ENCODE assay signal across 8 mouse cellular contexts in the genomic region with DNA sequence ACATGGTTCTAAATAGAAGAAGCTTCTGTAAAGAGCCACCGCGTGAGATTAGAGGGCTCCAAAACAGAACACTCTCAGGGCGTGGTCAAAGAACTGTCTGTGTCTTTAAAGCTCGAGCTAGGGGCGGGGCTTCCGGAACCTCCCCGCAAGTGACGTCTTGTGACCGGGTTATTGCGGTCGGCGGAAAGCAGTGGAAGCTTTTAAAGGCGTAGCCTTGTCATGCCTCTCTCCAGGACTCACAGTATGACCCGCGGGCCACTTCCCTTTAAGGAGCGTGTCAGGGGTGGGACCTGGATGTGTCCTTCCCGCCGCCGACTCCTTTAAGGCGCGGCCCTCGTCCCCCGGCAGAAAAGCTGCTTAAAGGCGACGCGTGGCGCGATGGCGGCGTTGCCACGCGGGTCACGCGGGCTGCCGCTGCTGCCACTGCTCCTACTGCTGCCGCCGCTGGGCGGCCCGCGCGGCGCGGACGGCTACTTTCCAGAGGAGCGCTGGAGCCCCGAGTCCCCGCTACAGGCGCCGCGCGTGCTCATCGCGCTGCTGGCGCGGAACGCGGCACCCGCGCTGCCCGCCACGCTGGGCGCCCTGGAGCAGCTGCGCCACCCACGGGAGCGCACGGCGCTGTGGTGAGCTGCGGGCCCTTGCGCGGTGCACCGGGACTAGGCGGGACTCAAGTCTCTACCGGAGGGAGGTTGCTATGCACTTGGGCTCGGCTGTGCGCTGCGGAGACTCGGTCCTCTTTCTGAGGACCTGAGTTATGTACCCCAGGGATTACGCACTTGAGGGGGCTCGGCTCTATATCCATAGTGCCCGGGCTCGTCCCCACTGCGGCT. TPM values are rescaled to one million over a fixed set of nuclear protein-coding genes. Genes with fewer than 3 reads are reported as not detected.
A peak's percentile ranks its signal among the peaks of the same experiment; 100 is the strongest.
DNase-seq lines count a peak whose midpoint lies in the region; ATAC-seq lines count a peak whose summit lies in the region.

A gene (plus strand): TSS at position 177 of the 830 bp plus-strand sequence.

- H3K27ac ChIP-seq in intestine, embryonic 14.5 days (ENCODE audit: low read depth) = peak within 1 kb of the TSS; percentile 84

- intact Hi-C loops in left cerebral cortex, postnatal 14 days (cut with DNase I) = loop anchor here (1.0 kb wide), 1 partner anchor 18 kb away; no protein-coding TSS in a partner anchor

- peak within 1 kb of the TSS; percentile 84 for H3K4me3 ChIP-seq in intestine, embryonic 14.5 days (ENCODE audit: low read depth, low read length)

- H3K36me3 ChIP-seq in intestine, embryonic 14.5 days (ENCODE audit: control insufficient read depth, insufficient read depth, low read length) = peaks cover 32% of the 10 kb centered on the region

- WGBS in intestine, embryonic 14.5 days = under 1% methylated on average over 82 of the region's 82 CpGs

- no peaks in the 10 kb centered on the region for H3K27me3 ChIP-seq in intestine, embryonic 14.5 days (replicated peaks; ENCODE audit: control insufficient read depth, insufficient read depth, low read length)

- H3K4me2 ChIP-seq in intestine, embryonic 14.5 days (ENCODE audit: low read length) = peak within 1 kb of the TSS; percentile 83

- H3K4me1 ChIP-seq in intestine, embryonic 14.5 days (replicated peaks; ENCODE audit: control insufficient read depth, insufficient read depth, low read length) = peaks cover 10% of the 10 kb centered on the region

- no peaks in the 10 kb centered on the region for H3K9me3 ChIP-seq in intestine, embryonic 14.5 days (ENCODE audit: control insufficient read depth, low read length)

- H3K9ac ChIP-seq in intestine, embryonic 14.5 days (ENCODE audit: low read length) = peak within 1 kb of the TSS; percentile 78

- peak; percentile 86 to 88 for DNase-seq in adrenal gland, adult 18-20 months (ENCODE audit: low spot score in 2 of 2)
- DNase-seq in embryo, embryonic 11 days = peak; percentile 99
- peak; percentile 96 for DNase-seq in gastrocnemius, postnatal 25 days
- DNase-seq in intestine, embryonic 14.5 days (ENCODE audit: low spot score) = peak; percentile 96
- peak; percentile 97 to 99 for DNase-seq in left cerebral cortex, postnatal 14 days (ENCODE audit: low spot score in 2 of 2)
- DNase-seq in mesoderm, embryonic 11.5 days (ENCODE audit: low read depth, low spot score) = peak; percentile 98
- peak; percentile 98 to 99 for DNase-seq in right cerebral cortex, postnatal 36 days (ENCODE audit: low spot score in 2 of 2)
- DNase-seq in yolk sac, embryonic 10.5 days (ENCODE audit: low spot score) = peak; percentile 96

- peak; percentile 99 for ATAC-seq in intestine, embryonic 14.5 days (replicated peaks; ENCODE audit: low FRiP score, low TSS enrichment, low read depth)

RNA-seq across cellular contexts. Expression of the gene that starts here (rescaled TPM):
- total RNA-seq in adrenal gland, adult 18-20 months (2021) = 10 to 100 TPM; 48.4 to 61.1 TPM
- total RNA-seq in gastrocnemius, postnatal 25 days (2021) = 10 to 100 TPM; 35.3 to 36.0 TPM
- polyA plus RNA-seq in intestine, embryonic 14.5 days (2014; fragmentation: Nextera tagmentation; extraction: Ambion mirVana) = 84.4 and 85.3 TPM in 2 replicates
- 10 to 100 TPM; 59.4 to 64.7 TPM for total RNA-seq in left cerebral cortex, postnatal 14 days (2021)

Comparison
In these comparisons a context has a peak if more than half of its experiments do, and no peak if none do; other contexts are left out.
1. Peak in every context shown above with its lines: DNase-seq, ATAC-seq, H3K4me3 ChIP-seq and H3K27ac ChIP-seq.